Mouse (Mus musculus) midbrain, embryonic 13.5 days (tissue): ENCODE data around the gene Lrfn2. TPM values are rescaled to one million over a fixed set of nuclear protein-coding genes. Genes with fewer than 3 reads are reported as not detected.
A peak's percentile ranks its signal among the peaks of the same experiment; 100 is the strongest.

Experiments used
- ATAC-seq: fragments of 200-750 bp; cut with Nextera tagmentation; 2 replicates; pipeline ENCODE4 v1.8.0; 2017; ENCODE audit warnings: mild to moderate bottlenecking, moderate TSS enrichment, moderate library complexity
- H3K27ac ChIP-seq: fragments of 300-500 bp; sonication (generic); 2 replicates; pipeline ENCODE4 v1.5.1; 2015; ENCODE audit warnings: inconsistent platforms, mild to moderate bottlenecking, moderate library complexity
- H3K27me3 ChIP-seq: fragments of 300-500 bp; sonication (generic); 2 replicates; pipeline ENCODE4 v1.6.1; 2015; ENCODE audit warnings: mild to moderate bottlenecking, inconsistent platforms
- H3K36me3 ChIP-seq: fragments of 300-500 bp; sonication (generic); 2 replicates; pipeline ENCODE4 v1.6.1; 2015; ENCODE audit warnings: mild to moderate bottlenecking, inconsistent platforms
- H3K4me1 ChIP-seq: fragments of 300-500 bp; sonication (generic); replicated peaks from 2 replicates; pipeline ENCODE4 v1.6.1; 2015; ENCODE audit warnings: inconsistent platforms
- H3K4me2 ChIP-seq: fragments of 300-500 bp; sonication (generic); replicated peaks from 2 replicates; pipeline ENCODE4 v1.6.1; 2015; ENCODE audit warnings: moderate library complexity, mild to moderate bottlenecking, inconsistent platforms
- H3K4me3 ChIP-seq: fragments of 300-500 bp; sonication (generic); replicated peaks from 2 replicates; pipeline ENCODE4 v1.5.1; 2015; ENCODE audit warnings: mild to moderate bottlenecking, inconsistent platforms
- H3K9ac ChIP-seq: fragments of 300-500 bp; sonication (generic); replicated peaks from 2 replicates; pipeline ENCODE4 v1.6.1; 2015; ENCODE audit warnings: mild to moderate bottlenecking, inconsistent platforms
- H3K9me3 ChIP-seq: fragments of 300-500 bp; sonication (generic); 2 replicates; pipeline ENCODE4 v1.6.1; 2016; ENCODE audit warnings: mild to moderate bottlenecking, inconsistent platforms
- WGBS: fragments of 180-500 bp; shearing (Covaris S2); methylation state at CpG from one replicate; pipeline ENCODE4 v1.1.7; 2015; 5-methylcytosine and 5-hydroxymethylcytosine counted together
- polyA plus RNA-seq: library from polyadenylated mRNA; unstranded; fragments of >200 nt; fragmentation: Nextera tagmentation; extraction: Ambion mirVana; gene quantifications from 2 replicates; pipeline ENCODE4 v1.2.1, GENCODE M21; 2015

Gene Lrfn2
- polyA plus RNA-seq, 1 experiment from 2014 or later: 4.6 TPM

DNA sequence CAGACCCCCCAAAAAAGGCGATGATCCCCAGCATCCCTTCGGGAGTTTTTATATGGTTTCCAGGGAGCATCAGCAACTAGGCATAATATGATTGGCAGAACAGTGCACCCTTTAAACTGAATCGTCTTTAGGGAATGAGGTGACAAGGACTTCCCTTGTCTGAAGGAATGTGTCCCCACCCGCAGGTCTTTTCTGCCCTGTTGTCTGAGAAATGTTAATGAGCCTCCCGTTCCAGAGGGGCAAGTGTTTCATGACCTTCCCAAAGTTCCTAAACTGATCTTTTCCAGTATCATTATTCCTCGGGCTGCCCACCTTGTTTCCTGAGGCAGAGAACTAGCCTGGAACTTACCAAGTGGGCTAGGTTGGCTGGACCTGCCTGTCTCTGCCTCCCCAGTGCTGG is 40.7 kb downstream of the Lrfn2 start:
- Histone ChIP-seq H3K4me3 (no peak overlapping the region), H3K4me1 (peaks cover 59% of the 10 kb centered on the region), H3K4me2 (no peak overlapping the region), H3K9ac (no peak overlapping the region), H3K27ac (no peak overlapping the region), H3K27me3 (no peaks in the 10 kb centered on the region), H3K9me3 (no peaks in the 10 kb centered on the region), H3K36me3 (no peaks in the 10 kb centered on the region)
- 24% methylated on average over 6 of the region's 6 CpGs for WGBS
- no peak for ATAC-seq

DNA sequence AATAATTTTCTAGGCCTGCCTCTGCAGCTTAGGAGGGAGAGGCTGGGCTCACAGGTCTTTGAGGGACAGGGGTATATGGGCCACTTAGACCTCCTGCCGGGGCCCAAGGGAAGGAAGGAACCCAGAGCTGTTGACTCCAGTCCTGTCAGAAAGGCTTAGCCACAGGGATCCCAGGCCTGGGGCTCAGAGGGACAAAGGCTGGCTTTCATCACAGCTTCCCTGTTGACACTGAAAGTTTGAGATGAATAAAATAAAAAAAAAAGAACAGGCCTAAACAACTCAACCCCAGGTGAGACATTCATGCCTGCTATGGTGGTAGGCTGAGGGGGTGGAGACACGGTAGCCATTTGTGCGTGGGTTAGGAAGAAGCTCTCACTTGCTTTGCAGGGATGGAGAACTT is 41.2 kb downstream of the Lrfn2 start:
- Histone ChIP-seq H3K4me3 (no peak overlapping the region), H3K27me3 (no peaks in the 10 kb centered on the region), H3K36me3 (no peaks in the 10 kb centered on the region), H3K4me1 (peaks cover 64% of the 10 kb centered on the region), H3K9me3 (no peaks in the 10 kb centered on the region), H3K9ac (no peak overlapping the region), H3K4me2 (no peak overlapping the region), H3K27ac (no peak overlapping the region)
- 3% methylated on average over 3 of the region's 3 CpGs for WGBS
- no peak for ATAC-seq

DNA sequence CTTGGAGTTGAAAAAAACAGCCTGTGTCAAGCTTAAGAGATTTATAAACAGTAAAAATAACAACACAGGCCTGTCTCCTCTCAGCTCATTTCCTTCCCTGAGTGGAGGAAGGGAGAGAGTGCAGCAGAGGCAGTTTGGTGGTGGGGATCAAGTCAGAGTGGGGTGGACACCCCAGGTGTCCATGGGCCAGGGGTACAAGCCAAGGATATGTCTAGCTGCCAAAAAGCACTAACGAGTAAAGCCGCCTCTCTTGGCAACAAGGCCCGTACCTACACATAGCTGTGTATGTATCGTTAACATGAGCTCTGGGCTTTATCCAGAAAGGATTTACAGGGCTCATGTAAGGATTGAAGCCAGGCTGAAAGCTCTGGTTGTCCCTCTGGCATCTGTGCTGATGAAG is 42.9 kb downstream of the Lrfn2 start:
- peak overlapping the region; percentile 78 for H3K27ac ChIP-seq
- H3K9me3 ChIP-seq: no peaks in the 10 kb centered on the region
- ATAC-seq: no peak
- WGBS: 60% methylated on average over 4 of the region's 4 CpGs
- no peak overlapping the region for H3K9ac ChIP-seq
- no peak overlapping the region for H3K4me3 ChIP-seq
- H3K4me2 ChIP-seq: no peak overlapping the region
- H3K4me1 ChIP-seq: peaks cover 63% of the 10 kb centered on the region
- H3K36me3 ChIP-seq: no peaks in the 10 kb centered on the region
- H3K27me3 ChIP-seq: no peaks in the 10 kb centered on the region

DNA sequence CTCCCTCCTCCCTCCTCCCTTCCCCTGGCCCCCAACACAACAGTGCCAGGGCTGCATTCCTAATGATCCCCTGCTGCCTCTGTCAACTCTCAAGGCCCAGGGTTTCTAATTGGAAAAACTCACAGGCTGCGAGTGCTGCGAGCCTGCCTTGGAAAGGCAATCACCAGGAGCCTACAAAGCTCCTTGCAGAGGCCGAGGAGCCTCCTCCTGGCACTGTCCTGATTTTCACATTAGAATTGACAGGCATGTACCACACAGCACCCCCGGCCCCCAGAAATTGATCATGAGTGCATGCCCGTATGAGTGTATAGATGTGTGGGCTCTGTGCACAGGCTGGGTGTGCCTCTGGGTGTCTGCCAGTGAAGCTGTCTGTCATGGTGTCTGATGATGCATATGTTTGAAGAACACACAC is 44.4 kb downstream of the Lrfn2 start:
- Histone ChIP-seq H3K27ac (peak overlapping the region; percentile 72), H3K4me3 (no peak overlapping the region), H3K4me1 (peaks cover 52% of the 10 kb centered on the region), H3K36me3 (no peaks in the 10 kb centered on the region), H3K9ac (no peak overlapping the region), H3K27me3 (no peaks in the 10 kb centered on the region), H3K9me3 (no peaks in the 10 kb centered on the region), H3K4me2 (no peak overlapping the region)
- 10% methylated on average over 5 of the region's 5 CpGs for WGBS
- ATAC-seq: peak; percentile 81

DNA sequence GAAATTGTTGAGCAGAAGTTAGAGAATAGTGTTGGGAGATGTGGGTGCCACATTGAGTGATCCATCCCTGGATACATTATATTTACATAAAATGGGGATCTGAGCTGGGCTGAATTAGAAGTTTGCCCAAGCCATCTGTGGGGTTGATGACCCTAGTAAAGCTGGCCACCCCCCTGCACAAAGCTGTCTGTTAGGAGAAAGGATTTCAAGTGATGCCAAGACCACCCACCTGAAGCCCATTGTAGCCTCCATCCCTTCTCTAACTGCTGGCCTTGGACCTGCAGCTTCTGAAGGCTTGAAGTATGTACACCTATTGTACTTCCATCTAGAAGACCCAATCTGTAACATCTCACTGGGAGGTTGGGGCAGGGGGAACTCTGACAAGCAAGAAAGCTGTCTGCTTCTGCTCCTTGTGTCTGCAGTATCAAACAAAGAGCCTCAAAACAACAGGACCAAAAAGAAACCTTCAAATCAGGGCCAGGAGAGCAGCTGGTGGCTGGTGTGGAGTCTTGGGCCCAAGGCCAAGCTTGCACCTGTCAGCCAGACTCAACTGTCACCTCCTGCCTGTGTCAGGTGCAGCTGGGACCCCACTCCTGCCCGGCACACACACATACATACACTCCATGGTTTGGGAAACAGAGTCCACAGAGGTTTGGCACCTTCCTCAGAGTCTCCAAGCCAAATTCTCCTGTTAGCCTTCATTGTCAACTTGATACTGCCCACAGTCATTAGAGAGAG is 63.2 kb downstream of the Lrfn2 start:
- no peak for ATAC-seq
- Histone ChIP-seq H3K9me3 (no peaks in the 10 kb centered on the region), H3K4me2 (no peak overlapping the region), H3K27ac (no peak overlapping the region), H3K27me3 (no peaks in the 10 kb centered on the region), H3K4me1 (peaks cover 12% of the 10 kb centered on the region), H3K36me3 (no peaks in the 10 kb centered on the region), H3K4me3 (no peak overlapping the region), H3K9ac (no peak overlapping the region)
- 79% methylated on average over 1 of the region's 1 CpGs for WGBS

DNA sequence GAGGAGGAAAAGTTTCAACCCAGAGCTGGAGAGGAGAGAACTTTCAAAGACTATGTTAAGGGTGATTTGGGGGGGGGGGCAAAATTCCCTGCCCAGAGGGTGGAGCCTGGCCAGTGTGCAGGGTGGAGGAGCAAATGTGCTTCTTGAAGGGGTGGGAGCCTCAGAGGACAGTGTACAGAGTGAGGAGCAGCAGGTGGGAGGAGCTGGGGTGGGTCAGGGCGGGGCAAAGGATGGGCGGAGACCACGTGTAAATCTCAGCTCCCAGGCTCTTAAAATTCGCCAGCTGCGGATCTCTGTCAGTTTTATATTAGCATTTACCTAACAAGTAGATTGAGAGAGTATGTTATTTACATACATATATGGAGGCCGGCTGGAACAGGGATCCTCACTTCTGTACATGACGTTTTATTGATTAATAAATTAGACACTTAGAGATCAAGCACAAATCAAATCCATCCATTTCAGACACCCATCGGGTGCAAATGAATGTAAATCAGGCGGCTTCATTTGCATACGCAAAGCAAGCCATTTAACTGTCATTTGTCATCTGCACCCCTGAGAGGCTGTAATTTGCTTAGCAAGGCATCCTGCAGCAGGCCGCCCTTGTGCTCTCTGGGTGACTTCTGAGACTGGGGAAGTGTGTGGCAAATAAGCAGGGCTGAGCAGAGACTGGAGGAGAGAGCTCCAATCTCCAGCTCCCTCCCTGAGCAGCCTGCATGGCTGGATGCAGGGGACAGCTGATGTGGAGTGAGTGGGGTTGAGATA is 67.5 kb downstream of the Lrfn2 start:
- peak overlapping the region; percentile 47 for H3K27ac ChIP-seq

DNA sequence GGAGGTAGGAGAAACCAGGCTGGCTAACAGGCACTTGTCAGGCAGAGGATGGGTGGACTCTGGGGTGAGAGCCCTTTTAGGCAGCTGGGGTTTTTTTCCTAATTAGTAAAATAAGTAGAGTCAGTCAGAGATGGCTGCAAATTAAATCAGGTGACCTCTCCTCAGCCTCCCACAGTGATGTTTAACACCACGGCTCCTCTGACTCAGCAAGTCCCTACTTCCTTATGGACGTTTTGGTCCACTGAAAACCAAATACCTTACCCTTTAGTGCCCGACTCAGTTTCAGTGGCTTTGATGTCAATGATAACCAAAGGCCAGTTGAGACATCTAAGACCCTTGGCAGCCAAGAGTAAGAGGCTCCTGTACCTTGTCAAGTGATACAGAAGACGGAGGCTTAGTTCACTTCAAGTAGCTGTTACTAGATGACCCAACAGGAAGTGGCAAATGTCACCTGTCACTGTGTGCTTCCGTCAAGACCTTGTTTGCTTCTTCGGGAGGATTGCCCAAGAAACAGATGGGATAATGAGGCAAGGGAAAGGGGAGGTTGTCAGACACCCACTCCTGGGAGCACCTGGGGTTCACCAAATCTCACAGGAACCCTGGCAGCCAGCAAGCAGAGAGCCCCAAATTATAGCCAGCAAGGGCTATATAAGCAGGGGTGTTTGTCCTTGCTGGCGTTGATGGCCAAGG is 77.3 kb downstream of the Lrfn2 start:
- no peak overlapping the region for H3K4me2 ChIP-seq
- H3K9me3 ChIP-seq: no peaks in the 10 kb centered on the region
- ATAC-seq: no peak
- no peak overlapping the region for H3K9ac ChIP-seq
- H3K36me3 ChIP-seq: no peaks in the 10 kb centered on the region
- no peak overlapping the region for H3K27ac ChIP-seq
- no peak overlapping the region for H3K4me3 ChIP-seq
- no peaks in the 10 kb centered on the region for H3K27me3 ChIP-seq
- WGBS: 74% methylated on average over 7 of the region's 7 CpGs
- no peaks in the 10 kb centered on the region for H3K4me1 ChIP-seq

More for the DNA sequence above, 67.5 kb downstream of the Lrfn2 start:
- no peaks in the 10 kb centered on the region for H3K27me3 ChIP-seq
- H3K4me2 ChIP-seq: peak overlapping the region; percentile 19; the same call in 1 of the 2 replicates
- peak; percentile 78 for ATAC-seq
- 8% methylated on average over 11 of the region's 11 CpGs for WGBS
- no peaks in the 10 kb centered on the region for H3K36me3 ChIP-seq
- 0 out of 2 replicates have a peak overlapping the region, but pooled peaks have one; percentile 33 for H3K9ac ChIP-seq
- H3K4me1 ChIP-seq: peaks cover 12% of the 10 kb centered on the region
- H3K9me3 ChIP-seq: no peaks in the 10 kb centered on the region
- no peak overlapping the region for H3K4me3 ChIP-seq

DNA sequence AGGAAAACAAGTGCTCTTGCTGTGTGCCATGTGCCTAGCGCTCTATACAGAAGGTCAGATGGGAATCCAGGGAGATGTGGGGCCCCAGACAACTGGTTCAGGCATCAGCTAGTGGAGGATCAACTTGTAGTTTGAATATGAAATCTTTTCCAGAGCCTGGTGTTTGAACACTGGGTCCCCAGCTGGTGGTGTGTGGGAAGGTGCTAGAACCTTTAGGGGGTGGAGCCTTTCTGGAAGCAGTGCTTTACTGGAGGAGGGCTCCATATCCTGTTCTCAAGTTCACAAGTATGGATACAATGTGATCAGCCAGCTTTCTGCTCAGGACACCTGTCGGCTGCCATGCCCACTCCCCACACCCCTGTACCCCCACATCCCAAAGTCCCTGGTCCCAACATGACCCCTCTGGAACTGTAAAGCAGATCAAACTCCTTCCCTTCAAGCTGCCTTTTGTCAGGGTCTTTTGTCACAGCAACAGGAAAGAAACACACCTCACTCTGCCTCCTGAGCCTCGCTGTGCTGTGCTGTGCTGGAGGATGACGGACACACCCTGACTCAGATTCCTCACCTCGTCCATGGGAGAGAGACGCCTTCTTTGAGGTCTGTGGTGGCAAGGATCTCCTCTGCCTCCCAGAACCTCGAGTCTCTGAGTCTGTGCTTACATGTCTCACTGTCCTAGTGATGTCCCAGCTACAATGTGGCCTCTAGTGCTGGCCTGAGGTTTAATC is 81.9 kb downstream of the Lrfn2 start:
- Histone ChIP-seq H3K9ac (no peak overlapping the region), H3K27ac (no peak overlapping the region), H3K36me3 (no peaks in the 10 kb centered on the region), H3K27me3 (no peaks in the 10 kb centered on the region), H3K9me3 (no peaks in the 10 kb centered on the region), H3K4me3 (no peak overlapping the region), H3K4me2 (no peak overlapping the region), H3K4me1 (peaks cover 8% of the 10 kb centered on the region)
- WGBS: 80% methylated on average over 7 of the region's 7 CpGs
- no peak for ATAC-seq

DNA sequence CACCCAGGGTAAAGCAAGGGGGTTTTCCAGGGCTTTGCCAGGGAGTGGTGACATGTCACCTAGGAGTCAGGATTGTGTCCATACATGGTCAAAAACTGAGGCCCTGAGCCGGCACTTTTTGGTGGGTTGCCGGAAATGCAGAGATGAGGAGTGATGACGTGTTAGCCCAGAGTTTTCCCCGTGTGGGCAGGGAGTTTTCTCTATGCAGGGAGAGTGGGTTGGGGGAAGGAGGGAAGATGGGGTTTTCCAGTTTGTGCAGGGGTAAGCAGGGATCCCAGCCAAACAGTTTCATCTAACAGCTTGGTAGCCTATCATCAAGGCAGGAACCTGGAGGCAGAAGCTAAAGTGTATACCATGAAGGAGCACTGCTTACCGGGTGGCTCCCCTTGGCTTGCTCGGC is 83.2 kb downstream of the Lrfn2 start:
- H3K4me1 ChIP-seq: peaks cover 8% of the 10 kb centered on the region

DNA sequence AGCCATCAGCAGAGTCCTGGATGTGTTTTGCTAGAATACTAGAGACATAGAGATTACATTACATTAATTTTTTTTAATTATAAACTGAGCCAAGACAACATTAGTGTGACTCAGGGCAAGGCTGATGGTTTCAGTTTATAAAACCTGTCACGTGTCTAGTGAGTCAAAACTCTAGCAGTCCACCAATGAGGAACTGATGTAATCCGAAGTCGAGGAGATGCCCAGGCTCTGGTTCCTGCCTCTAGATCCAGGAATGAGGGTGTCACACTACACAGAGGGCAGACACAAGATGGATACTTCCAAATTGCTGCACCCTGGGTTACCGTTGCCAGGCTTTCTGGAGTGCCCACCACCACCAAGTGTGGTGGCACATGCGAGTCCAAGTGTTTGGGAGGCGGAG is 84.0 kb downstream of the Lrfn2 start:
- ATAC-seq: no peak
- Histone ChIP-seq H3K36me3 (no peaks in the 10 kb centered on the region), H3K27me3 (no peaks in the 10 kb centered on the region), H3K4me3 (no peak overlapping the region), H3K9ac (no peak overlapping the region), H3K27ac (no peak overlapping the region), H3K4me1 (peaks cover 8% of the 10 kb centered on the region), H3K4me2 (no peak overlapping the region), H3K9me3 (no peaks in the 10 kb centered on the region)
- 96% methylated on average over 6 of the region's 6 CpGs for WGBS

More for the DNA sequence above, 83.2 kb downstream of the Lrfn2 start:
- no peak for ATAC-seq
- no peak overlapping the region for H3K27ac ChIP-seq
- H3K9ac ChIP-seq: no peak overlapping the region
- H3K9me3 ChIP-seq: no peaks in the 10 kb centered on the region
- no peaks in the 10 kb centered on the region for H3K27me3 ChIP-seq
- 95% methylated on average over 6 of the region's 6 CpGs for whole genome bisulfite sequencing
- H3K4me3 ChIP-seq: no peak overlapping the region
- H3K4me2 ChIP-seq: no peak overlapping the region
- no peaks in the 10 kb centered on the region for H3K36me3 ChIP-seq

DNA sequence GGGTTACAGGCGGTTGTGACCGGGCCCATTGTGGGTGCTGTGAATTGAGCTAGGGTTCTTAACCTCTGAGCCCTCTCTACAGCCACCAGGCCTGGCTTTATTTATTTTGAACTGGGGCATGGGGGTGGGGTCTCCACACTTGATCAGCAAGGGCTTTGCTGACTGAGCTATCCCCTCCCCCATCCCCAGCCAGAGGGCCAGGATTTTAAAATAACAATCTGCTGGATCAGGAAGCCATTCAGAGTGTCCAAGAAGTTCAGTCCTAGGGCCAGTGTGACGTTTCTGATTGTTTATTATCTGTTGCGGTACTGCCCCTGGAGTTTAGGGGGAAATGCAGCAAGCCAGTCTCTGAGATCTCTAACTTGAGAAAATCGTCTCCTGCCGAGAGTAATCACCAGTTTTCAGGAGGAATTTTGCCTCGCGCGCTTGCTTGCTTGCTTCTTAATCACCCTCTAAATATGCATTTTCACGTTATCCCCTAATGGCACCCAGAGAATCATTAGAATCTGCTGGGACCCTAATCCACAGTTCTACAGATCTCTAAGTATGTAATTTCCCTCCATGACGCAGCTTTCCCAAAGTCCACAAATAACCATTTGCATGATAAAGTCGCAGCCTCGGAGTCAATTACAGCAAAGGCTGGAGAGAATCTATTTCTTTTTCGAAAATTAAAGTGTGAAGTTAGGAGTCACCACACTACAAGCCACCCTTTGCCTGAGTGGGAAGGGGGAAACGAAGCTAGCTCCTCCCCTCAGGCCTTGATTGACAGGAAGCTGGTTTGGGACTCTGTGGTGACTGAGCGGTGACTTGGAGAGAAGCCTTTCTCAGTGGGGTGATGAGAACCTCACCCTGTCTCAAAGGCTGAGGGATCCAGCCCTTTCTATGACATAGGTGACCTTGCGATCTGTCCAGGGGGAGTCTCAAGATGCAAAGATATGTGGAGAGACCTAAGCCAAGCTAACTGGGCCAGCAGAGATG is 85.5 kb downstream of the Lrfn2 start:
- H3K4me2 ChIP-seq: no peak overlapping the region
- H3K27ac ChIP-seq: peak overlapping the region; percentile 25; the same call in 1 of the 2 replicates
- no peak overlapping the region for H3K4me3 ChIP-seq
- no peaks in the 10 kb centered on the region for H3K36me3 ChIP-seq
- no peaks in the 10 kb centered on the region for H3K9me3 ChIP-seq
- no peak overlapping the region for H3K9ac ChIP-seq
- peak; percentile 60; the same call in 1 of the 2 replicates for ATAC-seq
- 33% methylated on average over 17 of the region's 17 CpGs for WGBS
- H3K27me3 ChIP-seq: no peaks in the 10 kb centered on the region
- H3K4me1 ChIP-seq: peaks cover 8% of the 10 kb centered on the region
